Mouse (Mus musculus) bone marrow macrophage, adult 2 months (primary cell): Measurements from ENCODE around the gene Snap25.

Source experiments
- CTCF ChIP-seq: IDR thresholded peaks from 2 replicates; pipeline ENCODE4 v1.5.1; 2012; ENCODE audit warnings: low read depth, mild to moderate bottlenecking, low read length, moderate library complexity
- POLR2A ChIP-seq: IDR thresholded peaks from 2 replicates; pipeline ENCODE4 v1.6.1; 2012; ENCODE audit warnings: mild to moderate bottlenecking, low read depth, low read length, borderline replicate concordance

- TF ChIP-seq POLR2A (no peak), CTCF (no peak)
Observed at GRCm38 (mm10) chr2:136753682-136754081, 40.4 kb downstream of the Snap25 start.
